Mouse (Mus musculus) myocyte (in vitro differentiated cells): ENCODE data around the gene Naxd. TPM values are rescaled to one million over a fixed set of nuclear protein-coding genes. Genes with fewer than 3 reads are reported as not detected.
A peak's percentile ranks its signal among the peaks of the same experiment; 100 is the strongest.

Experiments used
- H3K27me3 ChIP-seq: one replicate; pipeline ENCODE4 v1.6.1; 2011; ENCODE audit not compliant: control insufficient read depth, insufficient read depth, insufficient read length
- H3K36me3 ChIP-seq: one replicate; pipeline ENCODE4 v1.6.1; 2011; ENCODE audit not compliant: control insufficient read depth, insufficient read depth
- H3K4me2 ChIP-seq: one replicate; pipeline ENCODE4 v1.6.1; 2011; ENCODE audit warnings: low read depth, control low read depth
- H3K4me3 ChIP-seq: one replicate; pipeline ENCODE4 v1.5.1; 2011; ENCODE audit warnings: mild to moderate bottlenecking, control low read depth, moderate library complexity
- H3K79me2 ChIP-seq: one replicate; pipeline ENCODE4 v1.6.1; 2011; ENCODE audit not compliant: control insufficient read depth, insufficient read depth
- H3ac ChIP-seq: one replicate; pipeline ENCODE4 v1.6.1; 2011; ENCODE audit not compliant: control insufficient read depth, insufficient read length
- CEBPB ChIP-seq: IDR thresholded peaks from 2 replicates; pipeline ENCODE4 v1.6.1; 2011; ENCODE audit warnings: mild to moderate bottlenecking, moderate library complexity; ENCODE audit not compliant: poor library complexity, insufficient read depth, severe bottlenecking
- E2F4 ChIP-seq: IDR thresholded peaks from one replicate; pipeline ENCODE4 v1.6.1; 2011; ENCODE audit warnings: mild to moderate bottlenecking, control low read depth, moderate library complexity; ENCODE audit not compliant: insufficient read depth
- MAX ChIP-seq: IDR thresholded peaks from one replicate; pipeline ENCODE4 v1.6.1; 2011; ENCODE audit warnings: low read depth, mild to moderate bottlenecking, control low read depth
- MYOD1 ChIP-seq, 3 experiments: IDR thresholded peaks; one replicate each; pipeline ENCODE4 v1.6.1; 2011; ENCODE audit warnings: control low read depth in 2 of 3, low read depth in 2 of 3, mild to moderate bottlenecking in 2 of 3, moderate library complexity in 1 of 3; ENCODE audit not compliant: insufficient read length in 2 of 3, control insufficient read depth in 1 of 3
- MYOG ChIP-seq, 3 experiments: IDR thresholded peaks; one replicate each; pipeline ENCODE4 v1.6.1; 2011; ENCODE audit warnings: control low read depth in 2 of 3, low read depth in 2 of 3, mild to moderate bottlenecking in 2 of 3; ENCODE audit not compliant: insufficient read length in 2 of 3, control insufficient read depth in 1 of 3, insufficient read depth in 1 of 3
- POLR2A ChIP-seq: IDR thresholded peaks from one replicate; pipeline ENCODE4 v1.6.1; 2011; ENCODE audit warnings: low read depth, mild to moderate bottlenecking, control low read depth, moderate library complexity; ENCODE audit not compliant: insufficient read length
- POLR2AphosphoS2 ChIP-seq: IDR thresholded peaks from one replicate; pipeline ENCODE4 v1.6.1; 2011; ENCODE audit warnings: low read depth, control low read depth; ENCODE audit not compliant: insufficient read length
- REST ChIP-seq: IDR thresholded peaks from one replicate; pipeline ENCODE4 v1.6.1; 2011; ENCODE audit warnings: mild to moderate bottlenecking, control low read depth, moderate library complexity; ENCODE audit not compliant: insufficient read depth, insufficient read length
- SRF ChIP-seq: IDR thresholded peaks from one replicate; pipeline ENCODE4 v1.6.1; 2011; ENCODE audit warnings: low read depth; ENCODE audit not compliant: control insufficient read depth, insufficient read length
- TCF12 ChIP-seq: IDR thresholded peaks from one replicate; pipeline ENCODE4 v1.6.1; 2011; ENCODE audit warnings: mild to moderate bottlenecking, control low read depth; ENCODE audit not compliant: poor library complexity, insufficient read depth, severe bottlenecking
- TCF3 ChIP-seq: IDR thresholded peaks from one replicate; pipeline ENCODE4 v1.6.1; 2011; ENCODE audit warnings: low read depth, control low read depth; ENCODE audit not compliant: insufficient read length
- USF1 ChIP-seq: IDR thresholded peaks from one replicate; pipeline ENCODE4 v1.6.1; 2011; ENCODE audit warnings: low read depth, mild to moderate bottlenecking, control low read depth, moderate library complexity
- polyA plus RNA-seq: library from polyadenylated mRNA; unstranded; fragments of >200 nt; fragmentation: generic; extraction: Trizol; gene quantifications from one replicate; pipeline ENCODE4 v1.2.1, GENCODE M21; 2012; ENCODE audit warnings: missing spikeins

Gene Naxd
- polyA plus RNA-seq, 1 experiment, result 89.2 TPM

DNA sequence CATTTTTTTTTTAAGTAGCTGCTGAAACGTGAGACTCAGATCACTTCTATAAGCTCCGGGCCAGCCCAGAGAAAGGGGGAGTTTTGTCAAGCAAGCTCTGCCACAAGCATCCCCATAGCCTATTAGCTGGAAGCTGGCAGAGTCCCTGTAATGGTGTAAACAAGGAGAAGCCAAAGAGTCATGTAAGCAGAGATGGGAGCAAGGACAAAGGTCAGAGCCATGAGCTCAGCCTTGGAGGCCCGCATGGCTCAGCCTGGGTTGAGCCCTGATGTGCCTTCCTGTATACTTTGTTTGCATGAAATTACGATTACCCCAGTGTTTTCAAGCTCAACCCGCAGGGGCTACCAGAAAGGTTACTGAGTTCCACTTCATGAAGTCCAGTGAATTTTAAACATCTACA, 38.3 kb upstream of the Naxd start:
- no peaks in the 10 kb centered on the region for H3K27me3 ChIP-seq
- TF ChIP-seq REST (no peak), MYOD1 (IDR thresholded peaks at IDR 0.05; ENCODE audit: control insufficient read depth in 1 of 3, insufficient read length in 2 of 3, low read depth in 2 of 3) (no peak), USF1 (no peak), E2F4 (no peak)
- no peak overlapping the region for H3K4me3 ChIP-seq
- no peaks in the 10 kb centered on the region for H3K36me3 ChIP-seq
- H3ac ChIP-seq, result no peak overlapping the region
- no peak overlapping the region for H3K4me2 ChIP-seq
- H3K79me2 ChIP-seq, result no peaks in the 10 kb centered on the region

DNA sequence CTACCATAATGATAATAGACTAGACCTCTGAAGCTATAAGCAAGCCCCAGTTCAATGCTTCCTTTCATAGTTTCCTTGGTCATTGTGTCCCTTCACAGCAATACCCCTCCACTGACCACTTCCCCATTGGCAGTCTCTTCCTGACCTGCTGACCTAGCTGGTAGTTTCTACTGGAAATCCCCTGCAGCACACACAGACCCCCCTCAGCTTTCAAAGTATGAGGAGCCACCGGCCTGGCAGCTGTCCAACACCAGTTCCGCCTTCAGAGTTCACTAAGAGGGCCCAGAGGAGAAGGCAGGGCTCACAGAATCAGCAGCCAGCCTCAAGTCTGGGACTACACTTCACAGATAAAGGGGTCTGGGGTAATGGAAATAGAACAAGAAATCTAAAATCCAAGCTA, 36.4 kb upstream of the Naxd start:
- Histone ChIP-seq H3K36me3 (no peaks in the 10 kb centered on the region), H3K4me3 (no peak overlapping the region), H3K27me3 (no peaks in the 10 kb centered on the region)

DNA sequence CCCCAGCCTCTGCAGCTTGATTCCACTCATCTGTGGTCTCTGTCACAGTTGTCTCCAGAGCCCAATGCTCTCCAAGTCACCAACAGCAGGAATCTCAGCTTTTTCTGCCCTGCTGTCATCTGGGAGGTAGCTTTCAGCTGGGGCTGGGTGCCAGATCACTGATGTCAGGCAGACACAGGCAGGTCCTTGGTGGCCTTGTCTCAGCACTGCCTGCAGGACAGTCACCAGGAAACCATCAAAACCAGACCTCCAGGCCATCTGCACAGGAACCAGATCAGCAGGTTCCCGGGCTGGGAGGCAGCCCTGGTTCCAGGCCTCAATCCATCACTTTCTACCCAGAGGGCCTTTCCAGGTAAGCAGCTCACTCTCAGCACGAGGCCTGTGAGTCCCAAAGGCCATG, 35.5 kb upstream of the Naxd start:
- H3K4me2 ChIP-seq, result no peak overlapping the region
- no peak overlapping the region for H3K4me3 ChIP-seq
- H3K79me2 ChIP-seq, result no peaks in the 10 kb centered on the region
- no peak for TF ChIP-seq POLR2AphosphoS2
- no peak for TF ChIP-seq E2F4
- TF ChIP-seq SRF, result no peak
- TF ChIP-seq TCF3, result no peak
- no peak for TF ChIP-seq MYOG (IDR thresholded peaks at IDR 0.05; ENCODE audit: control insufficient read depth in 1 of 3, insufficient read depth in 1 of 3, insufficient read length in 2 of 3, low read depth in 2 of 3)
- TF ChIP-seq REST, result no peak
- no peak for TF ChIP-seq MYOD1 (IDR thresholded peaks at IDR 0.05; ENCODE audit: control insufficient read depth in 1 of 3, insufficient read length in 2 of 3, low read depth in 2 of 3)
- no peak for TF ChIP-seq TCF12
- no peak for TF ChIP-seq CEBPB
- TF ChIP-seq MAX, result no peak
- no peak for TF ChIP-seq USF1
- no peak for TF ChIP-seq POLR2A
- no peak overlapping the region for H3ac ChIP-seq
- H3K36me3 ChIP-seq, result no peaks in the 10 kb centered on the region
- no peaks in the 10 kb centered on the region for H3K27me3 ChIP-seq

More for the DNA sequence above, 36.4 kb upstream of the Naxd start:
- no peak overlapping the region for H3K4me2 ChIP-seq
- TF ChIP-seq SRF (no peak), CEBPB (no peak), MAX (no peak), REST (no peak), E2F4 (no peak), TCF3 (no peak), MYOD1 (IDR thresholded peaks at IDR 0.05; ENCODE audit: control insufficient read depth in 1 of 3, insufficient read length in 2 of 3, low read depth in 2 of 3) (no peak), MYOG (IDR thresholded peaks at IDR 0.05; ENCODE audit: control insufficient read depth in 1 of 3, insufficient read depth in 1 of 3, insufficient read length in 2 of 3, low read depth in 2 of 3) (no peak), POLR2A (no peak), TCF12 (no peak)
- no peak overlapping the region for H3ac ChIP-seq
- H3K79me2 ChIP-seq, result no peaks in the 10 kb centered on the region

DNA sequence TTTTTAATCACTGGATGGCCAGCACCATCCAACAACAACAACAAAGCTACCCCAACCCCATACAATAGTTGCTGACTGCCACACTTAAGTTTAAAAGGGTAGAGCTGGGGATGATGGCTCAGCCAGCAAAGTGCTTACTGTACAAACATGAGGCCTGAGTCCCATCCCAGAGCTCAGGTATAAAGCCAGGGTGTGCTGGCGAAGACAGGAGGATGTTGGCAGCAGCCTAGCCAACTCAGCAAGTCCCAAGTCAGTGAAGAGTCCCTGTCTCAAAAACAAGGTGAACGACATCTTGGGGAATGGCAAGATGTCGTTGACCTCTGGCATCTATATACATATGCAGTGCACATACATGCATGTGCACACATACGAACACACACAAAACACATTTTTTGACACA, 34.7 kb upstream of the Naxd start:
- Histone ChIP-seq H3K79me2 (no peaks in the 10 kb centered on the region), H3K4me3 (no peak overlapping the region), H3K36me3 (no peaks in the 10 kb centered on the region), H3ac (no peak overlapping the region), H3K4me2 (no peak overlapping the region), H3K27me3 (no peaks in the 10 kb centered on the region)
- TF ChIP-seq USF1, result no peak
- TF ChIP-seq POLR2A, result no peak
- no peak for TF ChIP-seq CEBPB
- TF ChIP-seq E2F4, result no peak
- TF ChIP-seq POLR2AphosphoS2, result no peak

DNA sequence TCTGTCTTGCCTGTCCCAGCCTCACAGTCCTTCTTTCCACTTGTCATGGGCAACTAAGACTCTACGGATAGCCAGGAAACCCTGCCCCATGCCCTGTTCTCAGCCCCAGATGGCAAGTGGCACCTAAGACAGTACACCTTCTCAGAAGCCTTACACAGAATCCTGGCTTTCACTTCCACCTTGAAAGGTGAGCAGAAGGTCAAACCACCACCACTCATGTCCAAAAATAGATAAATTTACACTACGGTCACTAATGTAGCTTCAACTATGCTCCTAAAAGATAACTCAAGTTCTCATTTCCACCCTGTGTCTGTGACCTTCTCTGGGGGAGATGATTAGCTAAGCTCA, 33.8 kb upstream of the Naxd start:
- H3ac ChIP-seq, result no peak overlapping the region
- peak overlapping the region; percentile 47 for H3K4me2 ChIP-seq
- no peaks in the 10 kb centered on the region for H3K79me2 ChIP-seq
- no peak overlapping the region for H3K4me3 ChIP-seq
- no peaks in the 10 kb centered on the region for H3K36me3 ChIP-seq
- no peaks in the 10 kb centered on the region for H3K27me3 ChIP-seq
- no peak for TF ChIP-seq CEBPB
- no peak for TF ChIP-seq TCF3
- no peak for TF ChIP-seq USF1
- no peak for TF ChIP-seq MYOG (IDR thresholded peaks at IDR 0.05; ENCODE audit: control insufficient read depth in 1 of 3, insufficient read depth in 1 of 3, insufficient read length in 2 of 3, low read depth in 2 of 3)
- TF ChIP-seq TCF12, result no peak
- TF ChIP-seq REST, result no peak
- TF ChIP-seq MAX, result no peak
